Mouse (Mus musculus): Measurements from ENCODE around the gene Trpc5. TPM values are rescaled to one million over a fixed set of nuclear protein-coding genes. Genes with fewer than 3 reads are reported as not detected.

Gene Trpc5
- polyA plus RNA-seq, 1 experiment, result 0.09 TPM

DNA sequence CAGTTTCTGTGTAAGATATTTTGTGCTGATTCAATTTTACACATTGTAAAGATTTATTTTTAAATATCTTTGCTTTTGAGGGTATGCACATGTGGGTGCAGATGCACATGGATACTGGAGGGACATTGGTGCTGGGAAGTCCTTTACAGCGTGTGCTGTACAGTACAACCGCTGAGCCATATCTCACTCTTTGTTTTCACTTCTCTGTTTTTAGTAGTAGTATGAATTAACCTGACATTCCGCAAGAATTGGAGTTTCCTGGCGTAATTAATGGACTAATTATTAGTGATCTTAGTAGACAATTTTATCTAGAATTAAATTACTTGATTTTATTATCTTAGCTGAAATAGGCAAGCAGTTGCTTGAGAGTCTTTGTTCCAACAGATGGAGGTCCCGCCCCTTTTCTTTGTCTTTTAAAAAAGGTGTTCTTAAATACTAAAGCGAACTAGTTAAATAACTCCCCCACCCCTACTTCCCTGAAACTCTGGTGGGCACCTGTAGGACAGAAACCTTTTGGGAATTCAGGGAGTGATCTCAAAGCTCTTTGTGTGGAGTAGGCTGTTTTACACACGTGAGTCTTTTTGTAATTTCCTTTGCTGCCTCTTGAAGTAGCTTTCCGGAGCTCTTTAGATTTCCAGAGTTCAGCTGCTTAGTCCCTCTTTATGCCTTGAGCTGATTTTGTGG, 352.5 kb downstream of the Trpc5 start:
- DNase-seq (ENCODE audit: low read depth), result no peak

Other genes starting within 250 kb of the Trpc5 start
- gene Trpc5os, start 231.6 kb downstream of the Trpc5 start, polyA plus RNA-seq (2012; rRNA removed), result 1.9 and 2.8 TPM in 2 replicates
- gene Rtl4, start 727 bp upstream of the Trpc5 start, polyA plus RNA-seq (2012; rRNA removed), result 0.63 and 0.96 TPM in 2 replicates